Mouse (Mus musculus): ENCODE measurements around the gene Tmem270. TPM values are rescaled to one million over a fixed set of nuclear protein-coding genes. Genes with fewer than 3 reads are reported as not detected.

Tmem270 gene
- not detected in 2 replicates for polyA plus RNA-seq (2012; ENCODE audit: insufficient read depth, insufficient read length, missing spikeins)

GRCm38 (mm10) chr5:134906633-134907032 is at the start of gene Tmem270:
TSS of gene Tmem270 (minus strand) at chr5:134906733.
- Histone ChIP-seq H3K4me1 (ENCODE audit: control insufficient read depth, insufficient read depth, low read length) (no peaks in the 10 kb centered on the region; the same call in 1 of the 2 replicates), H3K27ac (ENCODE audit: insufficient read depth, low read depth, low read length) (no peak within 1 kb of the TSS), H3K4me3 (ENCODE audit: insufficient read depth, low read length) (no peak within 1 kb of the TSS)
- TF ChIP-seq CTCF (IDR thresholded peaks at IDR 0.05; ENCODE audit: low read depth, low read length) (no peak), POLR2A (IDR thresholded peaks at IDR 0.05; ENCODE audit: borderline replicate concordance, low read depth, low read length) (no peak)

GRCm38 (mm10) chr5:134955491-134955890 is 49.0 kb upstream of the Tmem270 start:
- peaks cover 42% of the 10 kb centered on the region for H3K4me1 ChIP-seq (ENCODE audit: control insufficient read depth, insufficient read depth, low read length)
- no peak overlapping the region for H3K27ac ChIP-seq (ENCODE audit: insufficient read depth, low read depth, low read length)
- TF ChIP-seq POLR2A (IDR thresholded peaks at IDR 0.05; ENCODE audit: borderline replicate concordance, low read depth, low read length), result no peak
- no peak for TF ChIP-seq CTCF (IDR thresholded peaks at IDR 0.05; ENCODE audit: low read depth, low read length)
- no peak overlapping the region for H3K4me3 ChIP-seq (ENCODE audit: insufficient read depth, low read length)

- no peak overlapping the region for H3K27ac ChIP-seq (ENCODE audit: insufficient read depth, low read depth, low read length)
- no peak for TF ChIP-seq CTCF (IDR thresholded peaks at IDR 0.05; ENCODE audit: low read depth, low read length)
- no peak for TF ChIP-seq POLR2A (IDR thresholded peaks at IDR 0.05; ENCODE audit: borderline replicate concordance, low read depth, low read length)
- no peak overlapping the region for H3K4me3 ChIP-seq (ENCODE audit: insufficient read depth, low read length)
- H3K4me1 ChIP-seq (ENCODE audit: control insufficient read depth, insufficient read depth, low read length), result peaks cover 13% of the 10 kb centered on the region; the same call in 1 of the 2 replicates
Measured at GRCm38 (mm10) chr5:134951053-134951884, 44.7 kb upstream of the Tmem270 start.

- Histone ChIP-seq H3K4me3 (ENCODE audit: insufficient read depth, low read length) (no peak overlapping the region), H3K27ac (ENCODE audit: insufficient read depth, low read depth, low read length) (no peak overlapping the region), H3K4me1 (ENCODE audit: control insufficient read depth, insufficient read depth, low read length) (peaks cover 10% of the 10 kb centered on the region)
- TF ChIP-seq CTCF (IDR thresholded peaks at IDR 0.05; ENCODE audit: low read depth, low read length), result no peak
- no peak for TF ChIP-seq POLR2A (IDR thresholded peaks at IDR 0.05; ENCODE audit: borderline replicate concordance, low read depth, low read length)
Measured at GRCm38 (mm10) chr5:134948085-134948439, 41.5 kb upstream of the Tmem270 start.

- TF ChIP-seq CTCF (IDR thresholded peaks at IDR 0.05; ENCODE audit: low read depth, low read length) (no peak), POLR2A (IDR thresholded peaks at IDR 0.05; ENCODE audit: borderline replicate concordance, low read depth, low read length) (no peak)
- H3K4me3 ChIP-seq (ENCODE audit: insufficient read depth, low read length), result no peak overlapping the region
- H3K27ac ChIP-seq (ENCODE audit: insufficient read depth, low read depth, low read length), result no peak overlapping the region
- peaks cover 15% of the 10 kb centered on the region for H3K4me1 ChIP-seq (ENCODE audit: control insufficient read depth, insufficient read depth, low read length)
Measured at GRCm38 (mm10) chr5:134947420-134948084, 41.0 kb upstream of the Tmem270 start.

GRCm38 (mm10) chr5:134946857-134947255 is 40.3 kb upstream of the Tmem270 start, which contains the start of gene Cldn4:
TSS of gene Cldn4 (minus strand) at chr5:134946934.
- Histone ChIP-seq H3K4me1 (ENCODE audit: control insufficient read depth, insufficient read depth, low read length) (peaks cover 17% of the 10 kb centered on the region), H3K4me3 (ENCODE audit: insufficient read depth, low read length) (no peak within 1 kb of the TSS), H3K27ac (ENCODE audit: insufficient read depth, low read depth, low read length) (no peak within 1 kb of the TSS)
- TF ChIP-seq POLR2A (IDR thresholded peaks at IDR 0.05; ENCODE audit: borderline replicate concordance, low read depth, low read length) (no peak), CTCF (IDR thresholded peaks at IDR 0.05; ENCODE audit: low read depth, low read length) (no peak)

- Histone ChIP-seq H3K27ac (ENCODE audit: insufficient read depth, low read depth, low read length) (no peak overlapping the region), H3K4me1 (ENCODE audit: control insufficient read depth, insufficient read depth, low read length) (peaks cover 13% of the 10 kb centered on the region), H3K4me3 (ENCODE audit: insufficient read depth, low read length) (no peak overlapping the region)
- TF ChIP-seq CTCF (IDR thresholded peaks at IDR 0.05; ENCODE audit: low read depth, low read length) (no peak), POLR2A (IDR thresholded peaks at IDR 0.05; ENCODE audit: borderline replicate concordance, low read depth, low read length) (no peak)
Measured at GRCm38 (mm10) chr5:134946063-134946856, 39.7 kb upstream of the Tmem270 start.

GRCm38 (mm10) chr5:134945266-134945959 is 38.9 kb upstream of the Tmem270 start:
- Histone ChIP-seq H3K27ac (ENCODE audit: insufficient read depth, low read depth, low read length) (no peak overlapping the region), H3K4me3 (ENCODE audit: insufficient read depth, low read length) (no peak overlapping the region), H3K4me1 (ENCODE audit: control insufficient read depth, insufficient read depth, low read length) (peaks cover 8% of the 10 kb centered on the region)
- TF ChIP-seq POLR2A (IDR thresholded peaks at IDR 0.05; ENCODE audit: borderline replicate concordance, low read depth, low read length) (no peak), CTCF (IDR thresholded peaks at IDR 0.05; ENCODE audit: low read depth, low read length) (no peak)

GRCm38 (mm10) chr5:134944179-134944578 is 37.6 kb upstream of the Tmem270 start:
- Histone ChIP-seq H3K4me3 (ENCODE audit: insufficient read depth, low read length) (no peak overlapping the region), H3K27ac (ENCODE audit: insufficient read depth, low read depth, low read length) (no peak overlapping the region), H3K4me1 (ENCODE audit: control insufficient read depth, insufficient read depth, low read length) (peaks cover 8% of the 10 kb centered on the region)
- TF ChIP-seq POLR2A (IDR thresholded peaks at IDR 0.05; ENCODE audit: borderline replicate concordance, low read depth, low read length), result no peak
- no peak for TF ChIP-seq CTCF (IDR thresholded peaks at IDR 0.05; ENCODE audit: low read depth, low read length)
